Mouse (Mus musculus) ES-E14 (cell line): Measurements from ENCODE around the gene Cyp2c69.

ENCODE experiments used
- CHD2 ChIP-seq: IDR thresholded peaks from 2 replicates; pipeline ENCODE4 v1.6.1; 2014; ENCODE audit warnings: mild to moderate bottlenecking, low read depth, low read length, inconsistent platforms
- HCFC1 ChIP-seq: IDR thresholded peaks from 2 replicates; pipeline ENCODE4 v1.6.1; 2012; ENCODE audit warnings: low read length, inconsistent platforms, borderline replicate concordance; ENCODE audit not compliant: insufficient read depth
- MAFK ChIP-seq: IDR thresholded peaks from 2 replicates; pipeline ENCODE4 v1.6.1; 2014; ENCODE audit warnings: mild to moderate bottlenecking, low read depth, low read length, inconsistent platforms; ENCODE audit not compliant: insufficient read depth

DNA sequence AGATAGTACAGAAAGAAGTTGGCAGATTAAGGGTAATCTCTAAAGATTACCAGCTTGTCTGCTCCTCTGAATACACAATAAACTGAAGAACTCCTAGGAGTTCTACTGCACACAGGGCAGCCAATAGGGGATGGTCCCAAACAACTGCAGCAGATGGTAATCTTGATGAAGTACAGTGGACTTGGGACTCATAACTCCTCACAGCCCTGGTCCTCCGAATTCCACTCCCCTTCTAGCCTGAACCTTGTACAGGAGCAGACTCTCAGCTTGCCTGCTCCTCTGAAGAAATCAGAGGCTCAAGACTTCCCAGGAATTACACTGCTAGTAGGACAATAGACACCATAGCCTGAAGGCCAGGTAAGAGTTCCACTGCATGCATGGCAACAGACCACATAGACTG is 20.5 kb downstream of the Cyp2c69 start:
- no peak for TF ChIP-seq CHD2
- TF ChIP-seq MAFK = no peak
- no peak for TF ChIP-seq HCFC1
